Mouse (Mus musculus) spleen, embryonic (tissue): ENCODE results near the gene Suds3.

Source experiments
- CTCF ChIA-PET: fragments of 350-600 bp; sonication (Branson Sonifier 250); formaldehyde crosslinking; loops from one replicate; lab custom pipeline; 2022; lab: Charles Lee

Gene Suds3

GRCm38 (mm10) chr5:117115836-117116366, at the start of gene Suds3:
Suds3 (minus strand) TSS chr5:117116113.
- CTCF ChIA-PET: no interaction called here

DNA sequence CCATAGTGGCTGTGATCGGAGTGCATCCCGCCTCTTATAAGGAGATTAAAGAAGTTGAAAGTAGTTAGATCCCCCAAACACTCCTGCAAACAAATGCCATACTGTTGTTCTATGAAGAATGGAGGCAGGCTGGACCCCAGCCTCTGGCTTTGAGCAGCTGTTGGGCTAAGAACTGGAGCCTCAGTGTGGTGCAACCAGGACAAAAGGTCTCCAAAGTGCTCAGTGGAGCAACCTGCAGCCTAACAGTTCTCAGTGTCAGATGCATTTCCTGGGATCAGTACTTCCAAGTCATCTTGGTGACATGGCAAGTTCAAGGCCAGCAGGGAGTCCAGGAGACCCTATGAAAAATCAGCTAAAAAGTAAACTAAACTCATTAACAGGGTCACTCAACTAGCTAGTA, 49.0 kb upstream of the Suds3 start:
- CTCF ChIA-PET: no interaction called here

- CTCF ChIA-PET: no interaction called here
Measured at GRCm38 (mm10) chr5:117164516-117164915, 48.6 kb upstream of the Suds3 start.

- CTCF ChIA-PET: no interaction called here
Measured at GRCm38 (mm10) chr5:117163790-117164189, 47.9 kb upstream of the Suds3 start.

GRCm38 (mm10) chr5:117160499-117160898, 44.6 kb upstream of the Suds3 start:
- CTCF ChIA-PET: interaction anchor here (0.6 to 1.2 kb wide), 4 partner anchors 16 to 99 kb away, joined by 3 to 17 read pairs (median 4); partner anchors contain the start of gene Taok3

DNA sequence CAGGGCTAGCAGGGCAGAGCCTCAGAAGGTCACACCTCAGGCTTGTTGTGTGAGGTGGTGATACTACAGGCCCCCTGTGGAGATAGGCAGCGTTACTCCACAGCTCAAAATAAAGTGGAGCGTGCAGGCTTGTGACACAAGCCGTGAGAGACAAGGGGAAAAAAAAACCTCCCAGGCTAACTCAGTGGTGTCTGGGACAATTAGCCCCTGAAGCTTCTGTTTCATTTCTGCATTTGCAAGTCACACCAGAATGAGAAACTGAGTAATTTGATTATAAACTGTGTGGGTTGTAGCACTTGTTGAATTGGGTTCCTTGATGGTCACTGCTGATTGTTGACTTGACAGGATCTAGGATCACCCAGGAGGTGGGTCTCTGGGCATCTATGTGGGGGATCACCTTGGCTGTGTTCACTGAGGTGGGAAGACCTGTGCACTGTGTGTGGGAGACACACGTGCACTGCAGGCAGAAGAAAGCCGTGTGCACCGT, 43.9 kb upstream of the Suds3 start:
- CTCF ChIA-PET: interaction anchor here (0.6 kb wide), 1 partner anchor 99 kb away, joined by 4 read pairs; no protein-coding TSS in a partner anchor

- CTCF ChIA-PET: no interaction called here
Measured at GRCm38 (mm10) chr5:117159326-117159725, 43.4 kb upstream of the Suds3 start.

GRCm38 (mm10) chr5:117158335-117159018, 42.6 kb upstream of the Suds3 start:
- CTCF ChIA-PET: interaction anchor here (0.6 to 0.7 kb wide), 3 partner anchors 12 to 941 kb away, joined by 3 to 10 read pairs (median 9); no protein-coding TSS in a partner anchor

- CTCF ChIA-PET: no interaction called here
Measured at GRCm38 (mm10) chr5:117153527-117154091, 37.7 kb upstream of the Suds3 start.

GRCm38 (mm10) chr5:117152944-117153343, 37.0 kb upstream of the Suds3 start:
- CTCF ChIA-PET: no interaction called here

GRCm38 (mm10) chr5:117150068-117150467, 34.2 kb upstream of the Suds3 start:
- CTCF ChIA-PET: no interaction called here

DNA sequence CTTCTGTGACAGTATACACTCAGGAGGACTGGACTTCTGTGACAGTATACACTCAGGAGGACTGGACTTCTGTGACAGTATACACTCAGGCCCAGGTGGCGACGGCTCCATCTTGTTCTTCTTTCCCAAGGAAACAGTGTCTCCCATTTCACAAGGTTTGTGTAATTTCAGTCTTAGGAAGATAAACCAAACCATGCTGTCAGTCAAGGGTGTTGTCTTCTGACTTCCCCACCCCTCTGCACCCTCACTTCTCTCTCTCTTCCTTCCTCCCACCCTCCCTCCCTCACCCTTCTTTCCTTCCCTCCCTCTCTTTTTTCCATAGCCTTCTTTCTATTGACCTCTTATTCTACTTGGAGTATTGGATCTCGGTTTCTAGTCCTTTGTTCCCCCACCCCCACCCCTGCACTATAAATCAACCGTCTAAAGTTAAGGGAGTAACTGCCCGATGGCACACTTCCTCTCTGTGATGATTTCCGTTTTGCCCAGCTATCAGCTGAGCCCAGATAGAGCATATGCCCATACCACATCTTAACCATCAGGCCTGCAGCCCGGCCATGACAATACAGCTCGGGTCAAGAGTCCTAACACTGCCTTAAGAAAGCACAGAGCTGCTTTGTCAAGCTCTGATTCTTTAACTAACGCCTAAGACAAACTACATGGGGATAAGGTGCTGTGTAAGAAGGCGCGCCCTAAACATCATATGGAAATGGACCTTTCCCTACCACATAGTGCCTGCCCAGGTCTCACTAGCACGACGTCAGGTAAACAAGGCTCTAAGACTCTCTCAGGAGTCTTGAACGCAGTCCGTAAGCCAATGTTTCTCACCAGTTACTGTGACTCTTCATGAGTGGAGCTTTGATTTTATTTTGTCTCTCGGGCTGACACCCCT, 33.4 kb upstream of the Suds3 start:
- CTCF ChIA-PET: no interaction called here

DNA sequence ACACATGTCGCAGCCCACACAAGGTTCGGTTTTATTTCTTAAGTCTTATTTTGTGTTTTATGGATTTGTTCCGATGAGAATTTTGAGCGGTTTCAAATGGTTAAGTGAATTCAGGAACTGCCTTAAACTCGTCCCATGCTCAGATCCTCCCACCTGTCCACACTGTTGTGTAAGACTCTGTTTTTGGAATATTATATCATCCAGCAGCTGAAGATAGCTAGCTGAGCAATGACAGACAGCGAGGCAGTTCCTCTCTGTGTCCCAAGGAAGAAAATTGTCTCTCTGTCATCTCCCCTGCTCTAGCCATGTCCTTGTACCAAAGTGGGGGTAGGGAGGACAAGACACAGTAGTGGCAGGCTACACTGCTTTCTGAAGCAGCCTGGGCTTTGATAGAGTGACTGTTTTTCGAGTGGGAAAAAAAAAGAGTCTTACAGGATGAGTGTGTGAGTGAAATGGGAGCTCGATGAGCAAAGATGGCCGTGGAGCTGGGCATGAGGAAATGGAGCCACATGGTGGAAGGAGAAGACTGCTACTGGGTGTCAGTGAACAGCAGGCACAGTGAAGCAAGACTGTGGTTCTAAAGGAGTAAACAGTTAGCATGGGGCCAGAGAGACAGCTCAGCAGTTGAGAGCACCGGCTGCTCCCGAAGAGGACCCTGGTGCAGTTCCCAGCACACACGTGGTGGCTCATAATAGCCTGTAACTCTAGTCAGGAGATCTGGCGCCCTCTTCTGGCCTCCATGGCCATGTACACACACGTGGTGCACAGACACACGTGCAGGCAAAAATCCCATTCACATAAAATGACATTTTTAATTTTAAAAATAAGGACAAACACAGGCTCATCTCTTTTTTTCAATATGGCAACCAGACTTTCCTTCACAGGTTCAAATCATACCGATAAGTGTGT, 31.5 kb upstream of the Suds3 start:
- CTCF ChIA-PET: interaction anchor here (0.7 kb wide), 2 partner anchors 13 to 341 kb away, joined by 4 to 6 read pairs; no protein-coding TSS in a partner anchor

DNA sequence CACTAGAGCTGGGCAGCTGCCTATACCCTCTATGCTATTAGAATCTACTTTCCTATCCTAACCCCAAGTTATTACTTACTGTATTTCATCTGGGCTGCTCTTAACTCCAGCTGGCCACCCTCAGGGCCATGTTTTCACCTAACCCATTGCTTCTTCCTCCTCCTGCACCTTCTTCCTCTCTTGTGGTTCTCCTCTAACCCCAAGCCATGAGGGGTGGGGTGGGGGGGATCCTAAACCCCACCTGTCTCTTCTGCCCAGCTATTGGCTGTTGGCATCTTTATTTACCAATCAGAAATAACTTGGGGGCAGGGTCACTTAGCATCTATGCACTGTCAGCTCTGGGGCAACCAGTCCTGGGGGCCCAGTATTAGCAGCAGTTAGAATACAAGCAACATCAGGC, 30.3 kb upstream of the Suds3 start:
- CTCF ChIA-PET: interaction anchor here (0.7 kb wide), 2 partner anchors 12 to 36 kb away, joined by 10 to 12 read pairs; no protein-coding TSS in a partner anchor

GRCm38 (mm10) chr5:117143721-117144135, 27.8 kb upstream of the Suds3 start:
- CTCF ChIA-PET: interaction anchor here (0.6 kb wide), 1 partner anchor 17 kb away, joined by 9 read pairs; no protein-coding TSS in a partner anchor

DNA sequence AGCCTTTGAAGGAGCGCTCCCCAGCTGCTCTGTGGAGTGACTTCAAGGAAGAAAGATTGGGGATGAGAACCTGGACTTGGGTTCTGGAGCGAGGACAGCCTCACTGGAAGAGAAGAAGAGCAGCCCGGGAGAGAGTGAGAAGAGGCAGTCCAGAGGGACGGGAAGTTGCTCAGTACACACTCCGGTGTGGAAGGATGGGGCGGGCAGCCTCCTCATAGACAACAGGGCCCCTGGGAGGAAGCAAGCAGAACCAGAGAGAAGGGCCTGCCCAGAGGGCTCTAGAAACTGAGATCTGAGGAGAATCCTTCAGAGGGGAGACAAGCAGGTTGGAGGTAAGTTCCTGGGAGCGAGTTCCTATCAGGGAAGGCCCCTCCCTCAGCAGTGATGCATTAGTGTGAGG, 24.5 kb upstream of the Suds3 start:
- CTCF ChIA-PET: interaction anchor here (0.7 kb wide), 1 partner anchor 812 kb away, joined by 13 read pairs; no protein-coding TSS in a partner anchor

GRCm38 (mm10) chr5:117139822-117140221, 23.9 kb upstream of the Suds3 start:
- CTCF ChIA-PET: interaction anchor here (0.7 kb wide), 1 partner anchor 812 kb away, joined by 13 read pairs; no protein-coding TSS in a partner anchor

- CTCF ChIA-PET: interaction anchor here (0.7 kb wide), 1 partner anchor 19 kb away, joined by 4 read pairs; the partner anchor contains the start of gene Taok3
Measured at GRCm38 (mm10) chr5:117138295-117138988, 22.5 kb upstream of the Suds3 start.

GRCm38 (mm10) chr5:117137594-117137993, 21.7 kb upstream of the Suds3 start:
- CTCF ChIA-PET: no interaction called here
